20 mouse cellular contexts compared by ENCODE assay signal in the genomic region with DNA sequence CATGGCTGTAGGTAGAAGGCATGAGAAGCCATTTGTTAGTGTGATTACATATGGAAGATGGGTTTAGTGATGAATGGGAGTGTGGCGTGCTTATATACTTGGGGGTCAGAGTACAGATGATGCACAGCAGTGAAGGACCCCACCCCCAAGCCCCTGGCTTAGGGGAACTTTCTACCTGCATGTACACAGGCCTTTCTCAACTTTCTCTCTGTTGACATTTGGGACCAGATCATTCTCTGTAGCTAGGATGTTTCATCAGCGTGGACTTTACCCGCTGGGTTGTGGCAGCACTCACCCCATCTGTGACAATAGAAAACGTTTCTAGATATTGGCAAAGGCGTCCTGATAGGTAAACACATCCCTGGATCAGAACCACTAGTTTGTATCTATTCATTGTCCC. TPM values are rescaled to one million over a fixed set of nuclear protein-coding genes. Genes with fewer than 3 reads are reported as not detected.
"Had no signal": no experiment of that assay in that cellular context is flagged by ENCODE, and none has a peak within 500 bp of the region (broad histone marks: within the 10 kb centered on the region; RNA-seq: fewer than 3 reads in every experiment).

No protein-coding gene starts in this region.

RNA-seq across cellular contexts. Expression of a gene that starts 21.2 kb away (rescaled TPM):
- total RNA-seq: heart, adult 18-20 months; heart, adult 2 months; heart, postnatal 25 days; heart, postnatal 36 days; hindbrain, postnatal 0 days; layer of hippocampus, adult 18-20 months; layer of hippocampus, adult 2 months; layer of hippocampus, adult 8-10 months; layer of hippocampus, postnatal 10 days; layer of hippocampus, postnatal 14 days had no signal
- polyA plus RNA-seq: heart, adult 2 months; hindbrain, embryonic 11.5 days; hindbrain, embryonic 12.5 days; hindbrain, embryonic 13.5 days; hindbrain, embryonic 14.5 days; hindbrain, embryonic 15.5 days; hindbrain, embryonic 16.5 days; hindbrain, postnatal 0 days; inflammation-experienced regulatory T-cells, adult 6 months; intestine, embryonic 14.5 days; large intestine, adult 2 months had no signal

RNA-seq across cellular contexts. Expression of a gene that starts 26.0 kb away (rescaled TPM):
- total RNA-seq: hematopoietic stem cell, adult 5-6 weeks had no signal
